In genomic region chr12:87471964-87472786, GRCm38 (mm10) we compare ENCODE assay signal across 8 mouse cellular contexts. TPM values are rescaled to one million over a fixed set of nuclear protein-coding genes. Genes with fewer than 3 reads are reported as not detected.
DNase-seq lines count a peak whose midpoint lies in the region; ATAC-seq lines count a peak whose summit lies in the region.

TSS of gene Snw1 (minus strand) at chr12:87472274.

- peak; percentile 88 to 91 for DNase-seq in adrenal gland, adult 18-20 months (ENCODE audit: low spot score in 2 of 2)
- peak; percentile 96 for DNase-seq in embryo, embryonic 11 days
- DNase-seq in gastrocnemius, postnatal 25 days, result peak; percentile 93
- peak; percentile 94 for DNase-seq in intestine, embryonic 14.5 days (ENCODE audit: low spot score)
- DNase-seq in left cerebral cortex, postnatal 14 days (ENCODE audit: low spot score in 2 of 2), result peak; percentile 96 to 97
- peak; percentile 97 for DNase-seq in mesoderm, embryonic 11.5 days (ENCODE audit: low read depth, low spot score)
- peak; percentile 94 for DNase-seq in right cerebral cortex, postnatal 36 days (ENCODE audit: low spot score in 2 of 2)
- peak; percentile 93 for DNase-seq in yolk sac, embryonic 10.5 days (ENCODE audit: low spot score)

- peak within 1 kb of the TSS; percentile 84 for H3K4me3 ChIP-seq in intestine, embryonic 14.5 days (ENCODE audit: low read depth, low read length)

- H3K27me3 ChIP-seq in intestine, embryonic 14.5 days (replicated peaks; ENCODE audit: control insufficient read depth, insufficient read depth, low read length), result no peaks in the 10 kb centered on the region

- ATAC-seq in intestine, embryonic 14.5 days (replicated peaks; ENCODE audit: low FRiP score, low TSS enrichment, low read depth), result peak; percentile 92

- H3K9ac ChIP-seq in intestine, embryonic 14.5 days (ENCODE audit: low read length), result peak within 1 kb of the TSS; percentile 97

- WGBS in intestine, embryonic 14.5 days, result 3% methylated on average over 45 of the region's 45 CpGs

- peaks cover 7% of the 10 kb centered on the region for H3K4me1 ChIP-seq in intestine, embryonic 14.5 days (replicated peaks; ENCODE audit: control insufficient read depth, insufficient read depth, low read length)

- peaks cover 18% of the 10 kb centered on the region for H3K36me3 ChIP-seq in intestine, embryonic 14.5 days (ENCODE audit: control insufficient read depth, insufficient read depth, low read length)

- intact Hi-C loops in left cerebral cortex, postnatal 14 days (cut with DNase I), result no loop called here

- H3K27ac ChIP-seq in intestine, embryonic 14.5 days (ENCODE audit: low read depth), result peak within 1 kb of the TSS; percentile 83

- H3K4me2 ChIP-seq in intestine, embryonic 14.5 days (ENCODE audit: low read length), result peak within 1 kb of the TSS; percentile 79

- H3K9me3 ChIP-seq in intestine, embryonic 14.5 days (ENCODE audit: control insufficient read depth, low read length), result no peaks in the 10 kb centered on the region

RNA-seq across cellular contexts. Expression of gene Snw1, which starts in this region (rescaled TPM):
- total RNA-seq in adrenal gland, adult 18-20 months (2021), result 10 to 100 TPM; 64.8 to 70.6 TPM
- total RNA-seq in gastrocnemius, postnatal 25 days (2021), result 10 to 100 TPM; 38.1 to 43.6 TPM
- 121 and 142 TPM in 2 replicates for polyA plus RNA-seq in intestine, embryonic 14.5 days (2014; fragmentation: Nextera tagmentation; extraction: Ambion mirVana)
- 10 to 100 TPM; 50.5 to 54.1 TPM for total RNA-seq in left cerebral cortex, postnatal 14 days (2021)

Comparison
In these comparisons a context has a peak if more than half of its experiments do, and no peak if none do; other contexts are left out.
1. Peak in every context shown above with its lines: DNase-seq, ATAC-seq, H3K4me3 ChIP-seq and H3K27ac ChIP-seq.